Mouse (Mus musculus): Measurements from ENCODE around the gene Rab43. TPM values are rescaled to one million over a fixed set of nuclear protein-coding genes. Genes with fewer than 3 reads are reported as not detected.

Gene Rab43
- polyA plus RNA-seq, 1 experiment from 2014 or later = 8.0 TPM

- Histone ChIP-seq H3K9me3 (ENCODE audit: control insufficient read depth, low read length) (no peaks in the 10 kb centered on the region), H3K36me3 (ENCODE audit: control insufficient read depth, insufficient read depth) (no peaks in the 10 kb centered on the region), H3K9ac (replicated peaks; ENCODE audit: low read depth, low read length) (no peak overlapping the region), H3K4me2 (ENCODE audit: low read length) (no peak overlapping the region), H3K4me3 (replicated peaks; ENCODE audit: low read length) (no peak overlapping the region), H3K4me1 (replicated peaks; ENCODE audit: control insufficient read depth, insufficient read depth, low read length) (no peaks in the 10 kb centered on the region), H3K27ac (ENCODE audit: low read length) (no peak overlapping the region), H3K27me3 (replicated peaks; ENCODE audit: control insufficient read depth, insufficient read depth, low read length) (no peaks in the 10 kb centered on the region)
- 63% methylated on average over 4 of the region's 4 CpGs for WGBS
- no peak for ATAC-seq
Observed at GRCm38 (mm10) chr6:87763376-87764280, 48.3 kb downstream of the Rab43 start.

GRCm38 (mm10) chr6:87762161-87762560 is 49.8 kb downstream of the Rab43 start:
- H3K4me3 ChIP-seq (replicated peaks; ENCODE audit: low read length) = no peak overlapping the region
- 92% methylated on average over 5 of the region's 5 CpGs for WGBS
- no peak overlapping the region for H3K9ac ChIP-seq (replicated peaks; ENCODE audit: low read depth, low read length)
- H3K9me3 ChIP-seq (ENCODE audit: control insufficient read depth, low read length) = no peaks in the 10 kb centered on the region
- no peaks in the 10 kb centered on the region for H3K36me3 ChIP-seq (ENCODE audit: control insufficient read depth, insufficient read depth)
- H3K4me2 ChIP-seq (ENCODE audit: low read length) = no peak overlapping the region
- H3K27me3 ChIP-seq (replicated peaks; ENCODE audit: control insufficient read depth, insufficient read depth, low read length) = no peaks in the 10 kb centered on the region
- ATAC-seq = no peak
- no peak overlapping the region for H3K27ac ChIP-seq (ENCODE audit: low read length)
- H3K4me1 ChIP-seq (replicated peaks; ENCODE audit: control insufficient read depth, insufficient read depth, low read length) = no peaks in the 10 kb centered on the region

- H3K4me1 ChIP-seq (replicated peaks; ENCODE audit: control insufficient read depth, insufficient read depth, low read length) = no peaks in the 10 kb centered on the region
- no peaks in the 10 kb centered on the region for H3K36me3 ChIP-seq (ENCODE audit: control insufficient read depth, insufficient read depth)
- no peak for ATAC-seq
- no peak overlapping the region for H3K27ac ChIP-seq (ENCODE audit: low read length)
- no peak overlapping the region for H3K9ac ChIP-seq (replicated peaks; ENCODE audit: low read depth, low read length)
- no peaks in the 10 kb centered on the region for H3K9me3 ChIP-seq (ENCODE audit: control insufficient read depth, low read length)
- H3K4me3 ChIP-seq (replicated peaks; ENCODE audit: low read length) = no peak overlapping the region
- no peak overlapping the region for H3K4me2 ChIP-seq (ENCODE audit: low read length)
- 73% methylated on average over 3 of the region's 3 CpGs for WGBS
- H3K27me3 ChIP-seq (replicated peaks; ENCODE audit: control insufficient read depth, insufficient read depth, low read length) = no peaks in the 10 kb centered on the region
Observed at GRCm38 (mm10) chr6:87759850-87760249, 52.1 kb downstream of the Rab43 start.

DNA sequence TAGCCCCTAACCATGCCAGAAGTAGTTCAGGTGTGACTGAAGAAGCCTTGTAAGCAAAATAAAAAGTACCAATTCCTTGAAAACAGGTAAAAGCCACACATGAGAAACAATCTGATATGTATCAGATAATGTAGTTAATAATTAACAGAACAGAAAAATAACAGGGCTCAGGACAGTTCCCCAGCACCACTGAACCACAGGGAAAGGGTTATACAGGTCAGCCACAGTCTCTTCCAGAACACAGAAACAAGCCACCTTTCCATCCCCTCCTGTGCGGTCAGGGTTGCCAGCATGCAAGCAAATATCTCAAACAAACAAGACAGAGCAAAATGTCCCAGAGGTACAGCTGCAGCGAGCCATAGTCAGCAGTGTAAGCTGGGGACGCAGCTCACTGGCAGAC is 52.6 kb downstream of the Rab43 start:
- no peaks in the 10 kb centered on the region for H3K9me3 ChIP-seq (ENCODE audit: control insufficient read depth, low read length)
- ATAC-seq = no peak
- 73% methylated on average over 3 of the region's 3 CpGs for WGBS

DNA sequence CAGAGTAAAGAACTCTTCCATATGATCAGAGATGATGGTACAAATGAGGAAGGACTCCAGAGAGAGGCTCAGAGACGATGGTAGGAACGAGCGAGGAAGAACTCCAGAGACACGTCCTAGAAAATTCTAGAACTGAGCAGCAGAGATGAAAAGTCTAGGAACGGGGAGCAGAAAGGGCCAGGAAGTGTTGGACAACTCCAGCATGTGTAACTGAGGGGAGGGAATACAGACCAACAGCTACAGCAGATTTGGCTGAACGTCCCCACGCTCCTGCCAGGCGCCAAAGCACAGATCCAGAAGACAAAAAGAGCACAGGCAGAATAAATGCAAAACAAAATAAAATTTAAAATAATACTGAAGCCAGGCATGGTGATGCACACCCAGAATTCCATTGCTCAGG is 55.1 kb downstream of the Rab43 start:
- H3K36me3 ChIP-seq (ENCODE audit: control insufficient read depth, insufficient read depth) = no peaks in the 10 kb centered on the region
- H3K9me3 ChIP-seq (ENCODE audit: control insufficient read depth, low read length) = no peaks in the 10 kb centered on the region
- no peaks in the 10 kb centered on the region for H3K4me1 ChIP-seq (replicated peaks; ENCODE audit: control insufficient read depth, insufficient read depth, low read length)
- 94% methylated on average over 8 of the region's 8 CpGs for WGBS
- no peak overlapping the region for H3K27ac ChIP-seq (ENCODE audit: low read length)
- H3K4me3 ChIP-seq (replicated peaks; ENCODE audit: low read length) = no peak overlapping the region
- H3K9ac ChIP-seq (replicated peaks; ENCODE audit: low read depth, low read length) = no peak overlapping the region
- H3K4me2 ChIP-seq (ENCODE audit: low read length) = no peak overlapping the region
- H3K27me3 ChIP-seq (replicated peaks; ENCODE audit: control insufficient read depth, insufficient read depth, low read length) = no peaks in the 10 kb centered on the region
- ATAC-seq = no peak

More for the DNA sequence above, 52.6 kb downstream of the Rab43 start:
- H3K4me2 ChIP-seq (ENCODE audit: low read length) = no peak overlapping the region
- H3K27ac ChIP-seq (ENCODE audit: low read length) = no peak overlapping the region
- H3K4me1 ChIP-seq (replicated peaks; ENCODE audit: control insufficient read depth, insufficient read depth, low read length) = no peaks in the 10 kb centered on the region
- no peaks in the 10 kb centered on the region for H3K36me3 ChIP-seq (ENCODE audit: control insufficient read depth, insufficient read depth)
- H3K27me3 ChIP-seq (replicated peaks; ENCODE audit: control insufficient read depth, insufficient read depth, low read length) = no peaks in the 10 kb centered on the region
- H3K9ac ChIP-seq (replicated peaks; ENCODE audit: low read depth, low read length) = no peak overlapping the region
- no peak overlapping the region for H3K4me3 ChIP-seq (replicated peaks; ENCODE audit: low read length)

DNA sequence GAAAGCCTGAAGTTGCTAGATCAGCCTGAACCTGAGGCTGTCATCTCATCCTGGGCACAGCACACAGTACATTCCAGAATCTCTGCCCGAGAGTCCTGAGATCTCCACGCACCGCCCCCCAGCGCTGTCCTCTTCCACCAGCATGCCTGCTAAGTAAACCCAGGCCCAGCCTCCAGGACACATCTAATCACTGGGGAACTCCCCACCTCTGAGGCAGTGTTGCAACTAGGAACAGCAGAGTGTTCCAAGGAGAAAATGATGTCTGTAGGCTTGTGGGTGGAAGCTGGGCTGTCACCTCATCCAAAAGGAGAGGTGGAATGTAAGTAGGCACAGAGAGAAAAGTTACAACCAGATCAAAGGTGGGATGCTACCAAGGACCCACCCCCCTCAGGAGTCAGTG is 56.8 kb downstream of the Rab43 start:
- Histone ChIP-seq H3K4me2 (ENCODE audit: low read length) (no peak overlapping the region), H3K4me1 (replicated peaks; ENCODE audit: control insufficient read depth, insufficient read depth, low read length) (no peaks in the 10 kb centered on the region), H3K27ac (ENCODE audit: low read length) (no peak overlapping the region), H3K9me3 (ENCODE audit: control insufficient read depth, low read length) (no peaks in the 10 kb centered on the region), H3K36me3 (ENCODE audit: control insufficient read depth, insufficient read depth) (no peaks in the 10 kb centered on the region), H3K27me3 (replicated peaks; ENCODE audit: control insufficient read depth, insufficient read depth, low read length) (no peaks in the 10 kb centered on the region), H3K9ac (replicated peaks; ENCODE audit: low read depth, low read length) (no peak overlapping the region), H3K4me3 (replicated peaks; ENCODE audit: low read length) (no peak overlapping the region)
- WGBS = 95% methylated on average over 4 of the region's 4 CpGs
- ATAC-seq = no peak

DNA sequence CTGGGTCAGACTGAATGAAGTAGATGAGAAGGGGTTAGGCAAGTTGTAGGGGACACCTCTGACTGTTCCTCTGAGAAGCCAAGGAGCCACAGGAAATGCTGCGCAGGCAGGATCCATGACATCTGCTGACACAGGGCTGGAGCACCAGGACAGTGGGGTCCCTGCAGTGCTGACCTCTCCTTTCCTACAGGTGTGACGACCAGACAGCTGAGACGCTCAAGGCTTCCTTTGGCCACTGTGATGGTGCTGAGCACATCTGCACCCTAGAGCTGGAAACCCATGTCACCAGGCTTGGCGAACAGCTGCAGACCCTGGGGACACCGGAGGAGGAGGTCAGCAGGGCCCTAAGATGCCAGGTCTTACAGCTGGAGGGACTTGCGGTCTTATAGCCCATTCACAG is 60.4 kb downstream of the Rab43 start:
- WGBS = 94% methylated on average over 6 of the region's 6 CpGs
- Histone ChIP-seq H3K4me3 (replicated peaks; ENCODE audit: low read length) (no peak overlapping the region), H3K9me3 (ENCODE audit: control insufficient read depth, low read length) (no peaks in the 10 kb centered on the region), H3K4me1 (replicated peaks; ENCODE audit: control insufficient read depth, insufficient read depth, low read length) (no peaks in the 10 kb centered on the region), H3K27me3 (replicated peaks; ENCODE audit: control insufficient read depth, insufficient read depth, low read length) (no peaks in the 10 kb centered on the region), H3K4me2 (ENCODE audit: low read length) (no peak overlapping the region), H3K27ac (ENCODE audit: low read length) (no peak overlapping the region), H3K9ac (replicated peaks; ENCODE audit: low read depth, low read length) (no peak overlapping the region), H3K36me3 (ENCODE audit: control insufficient read depth, insufficient read depth) (no peaks in the 10 kb centered on the region)
- ATAC-seq = no peak

DNA sequence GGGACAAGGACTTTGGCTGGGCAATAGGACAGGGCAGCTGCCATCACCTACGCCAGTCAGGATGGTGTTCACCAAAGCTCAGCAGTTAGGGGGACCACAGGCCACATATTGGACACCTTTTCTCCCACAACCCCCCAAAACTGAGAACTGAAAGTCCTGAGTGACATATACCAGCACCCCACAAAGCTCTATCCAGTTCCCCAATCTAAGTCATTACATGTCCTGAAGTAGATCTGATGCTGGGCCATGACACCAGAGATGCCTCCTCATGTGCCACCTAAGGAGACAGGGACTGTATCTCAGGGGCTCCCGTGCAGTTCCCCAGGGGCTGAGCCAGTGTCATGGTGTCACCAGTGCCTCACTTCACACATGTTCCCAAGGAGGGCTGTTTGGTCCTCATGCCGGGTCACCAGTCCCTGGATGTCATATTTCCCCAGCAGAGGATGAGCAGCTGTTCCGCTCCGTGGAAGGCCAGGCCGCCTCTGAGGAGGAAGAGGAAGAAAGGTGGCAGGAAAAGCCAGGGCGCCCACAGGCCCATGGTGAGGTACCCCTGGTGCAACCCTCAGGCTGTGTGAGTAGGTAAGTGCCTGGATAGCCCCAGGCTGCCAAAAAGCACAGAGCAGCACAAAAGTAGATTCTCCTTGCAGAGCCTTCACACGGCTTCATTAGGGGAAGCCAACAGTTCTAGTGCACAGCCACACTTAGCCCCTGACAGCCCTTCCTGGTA is 61.6 kb downstream of the Rab43 start:
- no peaks in the 10 kb centered on the region for H3K4me1 ChIP-seq (replicated peaks; ENCODE audit: control insufficient read depth, insufficient read depth, low read length)
- ATAC-seq = no peak
- H3K4me2 ChIP-seq (ENCODE audit: low read length) = no peak overlapping the region
- WGBS = 96% methylated on average over 8 of the region's 8 CpGs
- H3K9ac ChIP-seq (replicated peaks; ENCODE audit: low read depth, low read length) = no peak overlapping the region
- H3K27ac ChIP-seq (ENCODE audit: low read length) = no peak overlapping the region
- H3K9me3 ChIP-seq (ENCODE audit: control insufficient read depth, low read length) = no peaks in the 10 kb centered on the region
- no peaks in the 10 kb centered on the region for H3K27me3 ChIP-seq (replicated peaks; ENCODE audit: control insufficient read depth, insufficient read depth, low read length)
- no peaks in the 10 kb centered on the region for H3K36me3 ChIP-seq (ENCODE audit: control insufficient read depth, insufficient read depth)
- H3K4me3 ChIP-seq (replicated peaks; ENCODE audit: low read length) = no peak overlapping the region

DNA sequence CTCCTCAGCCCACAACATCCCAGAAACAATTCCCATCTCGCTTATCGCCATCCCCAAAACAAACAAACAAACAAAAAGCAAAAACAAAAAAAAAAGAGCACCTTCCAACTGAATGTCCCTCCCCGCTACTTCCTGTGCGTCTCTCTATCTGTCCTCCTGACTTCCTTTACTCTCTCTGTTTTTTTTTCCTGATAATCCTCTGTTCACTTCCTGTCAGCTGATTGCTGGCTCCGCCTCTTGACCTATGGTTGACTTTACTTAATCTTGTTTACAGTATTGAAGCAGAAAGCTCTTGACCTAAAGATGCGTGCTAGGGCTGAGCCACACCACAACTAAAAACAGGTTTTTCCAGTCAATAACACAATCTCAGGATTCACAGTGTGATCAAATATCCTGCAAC is 63.4 kb downstream of the Rab43 start:
- 92% methylated on average over 6 of the region's 6 CpGs for WGBS
- Histone ChIP-seq H3K9ac (replicated peaks; ENCODE audit: low read depth, low read length) (no peak overlapping the region), H3K27me3 (replicated peaks; ENCODE audit: control insufficient read depth, insufficient read depth, low read length) (no peaks in the 10 kb centered on the region), H3K36me3 (ENCODE audit: control insufficient read depth, insufficient read depth) (no peaks in the 10 kb centered on the region), H3K27ac (ENCODE audit: low read length) (no peak overlapping the region), H3K4me3 (replicated peaks; ENCODE audit: low read length) (no peak overlapping the region), H3K4me2 (ENCODE audit: low read length) (no peak overlapping the region), H3K4me1 (replicated peaks; ENCODE audit: control insufficient read depth, insufficient read depth, low read length) (no peaks in the 10 kb centered on the region), H3K9me3 (ENCODE audit: control insufficient read depth, low read length) (no peaks in the 10 kb centered on the region)
- no peak for ATAC-seq
